Mouse (Mus musculus) hindbrain, embryonic 12.5 days (tissue): Measurements from ENCODE around the gene Epha4. TPM values are rescaled to one million over a fixed set of nuclear protein-coding genes. Genes with fewer than 3 reads are reported as not detected.

Experiments
- microRNA-seq: library from miRNA; unstranded; fragments of <30 nt; microRNA quantifications from one replicate; pipeline ENCODE4, GENCODE M21; 2017
- polyA plus RNA-seq: library from polyadenylated mRNA; unstranded; fragments of >200 nt; fragmentation: Nextera tagmentation; extraction: Ambion mirVana; gene quantifications from 2 replicates; pipeline ENCODE4 v1.2.1, GENCODE M21; 2016

Epha4 gene
- polyA plus RNA-seq, 1 experiment from 2014 or later, result 34.5 TPM

Small RNAs within 50 kb of the gene (microRNA-seq; reads per million reads assigned to microRNA genes)
- not detected for gene Mir6352
